Comparison of ENCODE assay signal across 19 mouse cellular contexts in genomic region chr16:10553858-10554257, GRCm38 (mm10).
"Had no signal": no experiment of that assay in that cellular context is flagged by ENCODE, and none has a peak within 500 bp of the region (broad histone marks: within the 10 kb centered on the region; RNA-seq: fewer than 3 reads in every experiment).

No protein-coding gene starts in this region.

- H3K27me3 ChIP-seq: lung, embryonic 15.5 days; megakaryocyte, embryonic 14.5 days; midbrain, embryonic 12.5 days; neural tube, embryonic 13.5 days; neural tube, embryonic 15.5 days; stomach, embryonic 15.5 days had no signal

- H3K4me1 ChIP-seq: lung, embryonic 15.5 days; midbrain, embryonic 10.5 days; midbrain, embryonic 12.5 days; neural tube, embryonic 13.5 days; stomach, embryonic 15.5 days had no signal

- H3K9ac ChIP-seq: liver, embryonic 14.5 days; lung, embryonic 15.5 days; midbrain, embryonic 12.5 days; neural tube, embryonic 13.5 days; neural tube, embryonic 15.5 days; stomach, embryonic 15.5 days had no signal

- H3K36me3 ChIP-seq: lung, embryonic 15.5 days; midbrain, embryonic 10.5 days; midbrain, embryonic 12.5 days; neural tube, embryonic 13.5 days; neural tube, embryonic 15.5 days; stomach, embryonic 15.5 days had no signal

- H3K9me3 ChIP-seq: lung, embryonic 15.5 days; megakaryocyte, embryonic 14.5 days; midbrain, embryonic 10.5 days; midbrain, embryonic 12.5 days; neural tube, embryonic 13.5 days; neural tube, embryonic 15.5 days; stomach, embryonic 15.5 days had no signal

- H3K4me3 ChIP-seq: lung, embryonic 15.5 days; megakaryocyte, embryonic 14.5 days; midbrain, embryonic 10.5 days; midbrain, embryonic 12.5 days; myocyte; neural tube, embryonic 13.5 days; neural tube, embryonic 15.5 days; stomach, embryonic 15.5 days had no signal

- ATAC-seq: midbrain, embryonic 16.5 days had no signal

- H3K4me2 ChIP-seq: lung, embryonic 15.5 days; midbrain, embryonic 12.5 days; neural tube, embryonic 13.5 days; neural tube, embryonic 15.5 days; stomach, embryonic 15.5 days had no signal

- H3K27ac ChIP-seq: liver, embryonic 14.5 days; lung, embryonic 15.5 days; midbrain, embryonic 10.5 days; midbrain, embryonic 12.5 days; neural tube, embryonic 13.5 days; neural tube, embryonic 15.5 days; stomach, embryonic 15.5 days; stomach, postnatal 0 days had no signal

- DNase-seq: lung, adult 2 months; lung, postnatal 4 days; midbrain, embryonic 14.5 days; retina, postnatal 1 day; right cerebral cortex, adult 18-20 months; thymus, adult 2 months; thymus, postnatal 25 days; thymus, postnatal 4 days had no signal
